Mouse (Mus musculus) 3T3-L1 (cell line): ENCODE data around the gene Atl2.

Experiments used
- DNase-seq: peaks from one replicate; pipeline ENCODE4 v3.0.0-alpha.2; 2015; ENCODE audit warnings: low read depth, low spot score

Gene Atl2

GRCm38 (mm10) chr17:79895911-79896423 lies at the start of gene Atl2:
Atl2 (minus strand) TSS chr17:79896123.
- peak; percentile 93 for DNase-seq

DNA sequence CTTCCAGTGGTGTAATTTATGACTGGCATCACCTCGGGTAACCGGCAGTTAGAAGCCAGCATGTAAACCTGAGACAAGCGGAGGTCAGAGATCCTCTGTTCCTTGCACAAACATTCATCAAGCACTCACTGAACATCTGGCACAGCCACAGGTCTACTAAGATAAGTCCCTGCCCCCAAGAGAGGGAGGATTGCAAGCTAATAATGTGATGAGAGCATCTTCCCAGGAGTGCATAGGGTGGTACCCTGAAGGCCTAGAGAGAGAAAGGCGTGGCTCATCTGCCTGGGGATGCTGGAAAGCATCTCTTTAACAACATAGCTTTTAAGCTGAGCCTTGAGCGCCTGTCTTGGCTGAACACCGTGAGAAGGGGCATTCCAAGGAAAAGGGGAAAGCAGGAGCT lies 48.9 kb upstream of the Atl2 start:
- no peak for DNase-seq

- DNase-seq: no peak
Measured at GRCm38 (mm10) chr17:79942418-79942817, 46.5 kb upstream of the Atl2 start.

DNA sequence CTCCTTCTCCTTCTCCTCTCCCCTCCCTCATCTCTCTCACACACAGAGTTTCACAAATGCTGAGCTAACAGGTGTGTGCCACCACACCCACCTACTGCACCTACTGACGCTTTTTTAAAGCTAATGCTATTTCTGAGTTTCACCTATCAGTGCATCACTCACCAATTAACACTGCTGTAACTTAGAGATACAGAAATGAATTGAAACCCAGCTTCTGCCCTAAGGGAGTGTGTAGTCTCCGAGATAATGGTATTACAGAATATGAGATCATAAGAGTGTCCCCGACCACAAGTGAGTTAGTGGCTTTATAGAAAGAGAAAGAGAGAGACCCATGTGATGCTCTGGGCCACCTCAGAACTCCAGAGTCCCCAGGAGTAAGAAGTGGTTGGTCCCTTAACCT lies 43.2 kb upstream of the Atl2 start:
- no peak for DNase-seq

GRCm38 (mm10) chr17:79937921-79938601 lies 42.1 kb upstream of the Atl2 start:
- DNase-seq: peak; percentile 10

GRCm38 (mm10) chr17:79934370-79934769 lies 38.4 kb upstream of the Atl2 start:
- no peak for DNase-seq

GRCm38 (mm10) chr17:79932676-79933278 lies 36.9 kb upstream of the Atl2 start:
- DNase-seq: peak; percentile 96

DNA sequence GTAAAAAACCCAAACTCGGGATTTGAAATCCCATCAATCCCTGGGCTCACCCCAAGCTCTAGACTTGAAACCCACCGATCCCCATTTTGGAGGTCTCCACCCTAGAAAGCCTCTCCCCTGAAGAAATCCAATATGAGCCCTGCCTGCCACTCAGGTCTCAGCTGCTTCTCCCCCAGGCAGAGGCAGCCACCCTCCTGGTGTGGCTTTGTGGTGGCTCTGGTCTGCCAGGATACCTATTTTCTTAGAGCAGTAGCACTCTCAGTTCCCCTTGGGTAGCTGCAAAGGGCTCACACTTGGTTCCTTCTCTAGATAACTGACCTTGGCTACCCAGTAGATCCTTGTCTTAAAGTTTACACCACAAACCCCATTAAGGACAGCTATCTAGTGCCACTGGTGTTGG lies 31.2 kb upstream of the Atl2 start:
- DNase-seq: no peak

DNA sequence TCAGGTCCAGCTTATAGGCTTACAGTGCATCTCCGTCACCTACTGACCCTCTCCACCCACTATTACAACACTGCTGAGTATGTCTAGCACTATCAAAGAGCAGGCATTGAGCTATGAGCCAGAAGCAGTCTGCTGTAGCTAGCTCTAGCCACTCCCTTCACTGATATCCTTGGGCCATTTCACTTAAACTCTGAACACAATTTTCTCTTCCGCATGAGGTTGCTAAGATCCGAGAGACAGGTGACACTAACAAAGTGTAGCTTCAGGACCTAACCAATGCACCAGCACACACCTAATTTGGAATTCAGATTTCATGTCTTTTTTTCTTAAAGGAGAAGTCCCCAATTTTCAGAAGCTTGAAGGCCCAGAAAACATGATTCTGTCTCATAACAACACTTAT lies 30.6 kb upstream of the Atl2 start:
- no peak for DNase-seq

DNA sequence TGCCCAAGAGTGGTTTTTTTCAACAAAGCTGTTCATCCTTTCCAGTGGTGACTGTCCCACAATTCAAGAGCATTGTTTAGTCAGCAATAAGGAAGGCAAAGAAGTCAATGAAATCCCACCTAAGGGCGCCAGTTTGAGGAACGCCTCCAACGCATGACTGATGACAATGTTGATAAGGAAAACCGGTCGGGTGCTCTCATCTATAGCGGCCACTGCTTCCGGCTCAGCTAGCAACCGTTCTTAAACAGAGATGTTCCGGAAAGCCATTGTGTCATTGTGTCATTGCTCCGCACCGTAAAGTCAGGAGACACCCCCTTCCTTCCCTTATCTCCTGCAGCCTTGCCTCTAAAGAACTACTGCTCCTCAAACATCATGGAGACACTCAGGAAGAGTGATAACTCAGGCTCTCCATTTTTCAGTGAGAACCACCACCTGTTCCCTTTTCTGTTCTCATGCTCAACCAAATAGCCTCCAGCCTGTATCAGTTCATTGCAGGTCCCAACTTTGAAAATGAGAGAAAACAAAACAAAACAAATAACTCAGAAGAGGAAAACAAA lies 30.0 kb upstream of the Atl2 start:
- DNase-seq: no peak

DNA sequence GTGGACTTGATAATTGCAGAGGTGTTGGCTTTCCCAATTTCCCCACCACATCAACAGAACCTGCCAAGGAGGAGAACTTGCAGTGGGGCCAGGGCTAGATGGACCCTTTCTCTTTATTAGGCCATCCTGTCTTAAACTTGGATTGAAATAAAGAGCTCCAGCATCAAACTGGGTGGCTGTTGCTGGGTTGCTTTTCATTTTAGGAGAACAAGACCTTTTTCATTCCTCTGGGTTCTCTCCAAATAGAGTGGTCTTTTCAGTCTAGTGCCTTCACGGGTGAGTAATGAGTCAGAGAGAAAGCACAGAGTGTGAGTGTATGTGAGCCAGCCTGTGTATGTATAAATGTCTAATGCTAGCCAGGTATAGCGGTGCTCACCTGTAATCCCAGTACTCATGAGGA lies 24.4 kb upstream of the Atl2 start:
- DNase-seq: no peak

GRCm38 (mm10) chr17:79919566-79920350 lies 23.8 kb upstream of the Atl2 start:
- peak; percentile 25 for DNase-seq

DNA sequence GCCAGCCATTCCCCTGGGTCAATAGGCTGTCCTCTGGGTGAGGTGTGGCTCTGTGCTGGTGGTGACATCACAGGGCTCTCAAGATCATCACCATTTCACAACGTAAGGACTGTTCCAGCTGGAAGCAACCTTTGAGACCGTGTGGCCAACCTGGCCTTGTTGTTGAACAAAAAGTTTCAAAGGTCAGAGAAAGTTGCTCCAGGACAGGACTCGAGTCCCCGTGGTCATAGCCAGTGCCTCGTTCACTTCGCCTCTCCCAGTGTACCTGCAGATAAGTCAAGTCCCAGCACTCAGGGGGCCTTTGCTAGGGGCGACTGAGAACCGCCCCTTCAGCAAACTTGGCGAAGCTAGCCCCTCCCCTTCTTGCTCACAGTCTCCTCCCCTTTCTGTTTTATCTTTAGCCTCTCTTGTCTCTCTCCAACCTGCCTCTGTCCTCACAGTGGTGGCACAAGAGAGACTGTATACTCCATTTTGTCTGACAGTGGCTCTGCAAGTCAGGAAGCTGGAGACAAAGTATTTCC lies 22.6 kb upstream of the Atl2 start:
- DNase-seq: no peak

- DNase-seq: no peak
Measured at GRCm38 (mm10) chr17:79916996-79917395, 21.1 kb upstream of the Atl2 start.

- DNase-seq: no peak
Measured at GRCm38 (mm10) chr17:79912174-79912573, 16.3 kb upstream of the Atl2 start.

DNA sequence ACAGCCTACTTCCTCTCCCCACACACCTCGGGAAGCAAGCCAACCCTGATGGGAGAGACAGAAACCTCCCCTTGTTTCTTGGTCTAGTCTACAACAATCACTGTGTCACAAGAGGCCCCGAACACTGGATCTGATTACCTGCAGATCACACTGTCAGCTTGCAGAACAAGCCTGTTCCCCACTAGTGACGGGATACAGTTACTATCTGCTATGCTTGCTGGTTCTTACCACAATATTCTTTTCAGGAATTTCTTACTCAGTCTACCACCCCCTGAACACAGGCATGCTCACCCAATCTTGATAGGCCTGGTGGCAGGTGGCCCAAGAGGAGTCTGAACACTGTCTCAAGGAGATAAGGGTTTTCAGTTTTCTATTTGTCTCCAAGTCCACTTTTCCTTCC lies 15.8 kb upstream of the Atl2 start:
- peak; percentile 29 for DNase-seq

DNA sequence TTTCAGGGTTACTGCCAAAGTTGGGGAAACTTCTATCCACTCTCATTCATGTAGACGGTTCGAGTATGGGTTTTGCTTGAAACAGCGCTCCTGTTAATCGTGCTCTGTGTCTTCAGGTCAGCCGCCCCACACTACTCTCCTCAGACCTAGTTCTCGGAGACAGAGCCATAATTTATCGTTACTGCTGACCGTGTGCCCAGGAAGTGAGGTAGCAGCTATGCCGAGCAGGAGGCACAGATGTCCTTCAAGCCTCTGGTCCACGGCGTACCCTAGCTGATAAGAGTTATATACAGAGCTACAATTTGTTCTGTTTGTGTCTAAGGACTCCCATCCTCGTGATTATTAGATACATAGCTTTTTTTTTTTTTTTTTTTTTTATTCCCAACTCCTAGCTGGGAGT lies 13.6 kb upstream of the Atl2 start:
- no peak for DNase-seq

DNA sequence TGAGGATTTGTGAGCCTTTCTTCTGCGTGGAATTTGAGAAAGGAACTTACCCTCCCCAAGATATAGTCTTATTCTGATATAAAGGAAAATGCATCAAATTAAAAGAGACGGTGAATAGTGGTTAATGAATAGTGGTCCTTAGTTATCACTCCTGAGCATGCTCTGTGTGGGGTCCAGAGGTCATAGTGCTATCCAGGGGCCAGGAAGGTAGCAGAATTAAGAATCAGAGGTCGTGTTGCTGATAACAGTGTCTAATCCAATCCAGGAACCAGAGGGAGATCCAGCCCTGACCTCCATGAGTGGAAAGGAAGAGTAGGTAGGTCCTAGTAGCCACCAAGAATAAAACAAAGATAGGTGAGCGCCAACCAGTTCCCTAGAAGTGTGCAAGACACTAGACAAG lies 11.8 kb upstream of the Atl2 start:
- DNase-seq: no peak

DNA sequence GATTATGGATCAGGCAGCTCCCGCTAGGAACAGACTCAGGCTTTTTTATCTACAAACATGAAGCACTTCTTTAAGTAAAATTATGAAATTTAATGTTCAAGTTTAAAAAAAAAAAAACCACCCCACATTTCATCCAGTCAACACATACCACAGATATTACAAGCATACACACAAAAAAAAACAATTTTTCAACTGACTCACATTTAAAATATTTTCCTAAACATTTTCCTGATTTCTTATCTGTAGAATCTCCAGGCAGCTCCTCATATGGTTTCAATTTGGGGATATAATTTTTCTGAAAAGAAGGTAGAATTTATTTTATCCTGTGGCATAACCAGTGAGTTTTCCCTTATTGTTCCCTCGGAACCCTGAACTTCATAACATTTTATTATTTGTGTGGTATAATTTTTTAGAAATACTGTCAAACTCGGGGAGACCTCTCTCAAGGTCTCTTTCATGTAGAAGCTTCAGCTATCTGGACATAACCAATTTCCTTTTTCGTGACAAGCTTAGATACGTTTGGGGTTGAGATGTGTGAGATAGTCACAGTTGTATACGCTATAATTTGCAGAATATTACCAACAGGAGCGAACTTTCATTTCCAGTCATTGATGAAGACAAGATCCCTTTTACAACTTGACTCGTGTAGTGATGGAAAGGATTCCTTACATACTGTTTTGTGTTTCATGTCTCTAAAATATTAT lies 11.0 kb upstream of the Atl2 start:
- DNase-seq: peak; percentile 79

GRCm38 (mm10) chr17:79904593-79904992 lies 8.7 kb upstream of the Atl2 start:
- DNase-seq: no peak

DNA sequence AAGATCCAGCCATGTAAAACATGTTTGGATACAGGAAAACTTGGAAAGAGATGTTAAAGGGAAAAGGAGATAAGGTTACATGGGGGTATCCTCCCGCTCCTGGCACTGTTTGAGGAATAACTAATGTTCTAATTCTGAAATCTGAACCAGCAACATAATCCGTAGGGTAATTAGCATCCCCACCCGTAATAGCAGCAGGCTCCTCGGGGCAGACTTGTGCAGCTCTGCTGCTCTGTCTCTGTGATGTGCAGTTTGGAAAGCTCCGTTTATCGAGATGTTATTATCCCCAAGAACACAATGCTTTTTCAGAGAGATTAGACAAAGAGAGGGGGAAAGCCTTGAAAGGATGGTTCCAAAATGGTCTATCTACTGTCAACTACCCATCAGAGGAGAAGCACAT lies 5.3 kb upstream of the Atl2 start:
- DNase-seq: no peak
